Mouse (Mus musculus) 416B (cell line): Measurements from ENCODE around the gene Phactr4.
A peak's percentile ranks its signal among the peaks of the same experiment; 100 is the strongest.

Experiments used
- DNase-seq: peaks from one replicate; pipeline ENCODE4 v3.0.0; 2011; ENCODE audit warnings: low read depth

The Phactr4 gene

GRCm38 (mm10) chr4:132369953-132370750 lies 52.1 kb downstream of the Phactr4 start:
- DNase-seq, result no peak

GRCm38 (mm10) chr4:132367480-132368201 lies 54.6 kb downstream of the Phactr4 start:
- DNase-seq, result no peak

GRCm38 (mm10) chr4:132365450-132366060 lies 56.7 kb downstream of the Phactr4 start:
- DNase-seq, result no peak

GRCm38 (mm10) chr4:132363487-132363886 lies 58.8 kb downstream of the Phactr4 start:
- no peak for DNase-seq

- DNase-seq, result no peak
These were observed 62.8 kb downstream of the Phactr4 start for GRCm38 (mm10) chr4:132359510-132359909.

- DNase-seq, result peak; percentile 45
These were observed 66.1 kb downstream of the Phactr4 start for GRCm38 (mm10) chr4:132356170-132356569.

- no peak for DNase-seq
These were observed 66.9 kb downstream of the Phactr4 start for GRCm38 (mm10) chr4:132355403-132355802.

- DNase-seq, result peak; percentile 96
These were observed 67.7 kb downstream of the Phactr4 start for GRCm38 (mm10) chr4:132354571-132354970.

- peak; percentile 98 for DNase-seq
These were observed 68.8 kb downstream of the Phactr4 start, which contains the start of gene Rcc1 for GRCm38 (mm10) chr4:132353481-132353885. TSS of gene Rcc1 (minus strand) at chr4:132353605.

- DNase-seq, result no peak
These were observed 69.5 kb downstream of the Phactr4 start for GRCm38 (mm10) chr4:132352739-132353138.

GRCm38 (mm10) chr4:132351401-132351800 lies 70.9 kb downstream of the Phactr4 start:
- DNase-seq, result peak; percentile 36

- DNase-seq, result no peak
These were observed 71.4 kb downstream of the Phactr4 start for GRCm38 (mm10) chr4:132350854-132351253.

- peak; percentile 72 for DNase-seq
These were observed 72.1 kb downstream of the Phactr4 start for GRCm38 (mm10) chr4:132350123-132350740.

GRCm38 (mm10) chr4:132349495-132350122 lies 72.7 kb downstream of the Phactr4 start:
- DNase-seq, result peak; percentile 67

GRCm38 (mm10) chr4:132346661-132347060 lies 75.6 kb downstream of the Phactr4 start:
- DNase-seq, result peak; percentile 80

GRCm38 (mm10) chr4:132346261-132346660 lies 76.0 kb downstream of the Phactr4 start:
- no peak for DNase-seq

- no peak for DNase-seq
These were observed 76.5 kb downstream of the Phactr4 start for GRCm38 (mm10) chr4:132345843-132346212.

- DNase-seq, result peak; percentile 87
These were observed 77.0 kb downstream of the Phactr4 start for GRCm38 (mm10) chr4:132345135-132345842.

- DNase-seq, result peak; percentile 68
These were observed 77.7 kb downstream of the Phactr4 start for GRCm38 (mm10) chr4:132344403-132345134.

- no peak for DNase-seq
These were observed 80.8 kb downstream of the Phactr4 start for GRCm38 (mm10) chr4:132341451-132341850.
